Mouse (Mus musculus) ES-Bruce4 (cell line): Measurements from ENCODE around the gene Gm11937.
"Not testable (repeated sequence)": the region's sequence is repeated elsewhere in the genome, so short reads cannot be mapped to it uniquely, and the experiment has no call there.

Source experiments
- CTCF ChIP-seq: IDR thresholded peaks from one replicate; pipeline ENCODE4 v1.8.1; 2011; ENCODE audit warnings: low read depth, low read length
- EP300 ChIP-seq: IDR thresholded peaks from 2 replicates; pipeline ENCODE4 v1.6.1; 2011; ENCODE audit warnings: low read depth, low read length; ENCODE audit not compliant: insufficient read depth
- POLR2A ChIP-seq: IDR thresholded peaks from one replicate; pipeline ENCODE4 v1.8.1; 2011; ENCODE audit warnings: low read length; ENCODE audit not compliant: insufficient read depth

DNA sequence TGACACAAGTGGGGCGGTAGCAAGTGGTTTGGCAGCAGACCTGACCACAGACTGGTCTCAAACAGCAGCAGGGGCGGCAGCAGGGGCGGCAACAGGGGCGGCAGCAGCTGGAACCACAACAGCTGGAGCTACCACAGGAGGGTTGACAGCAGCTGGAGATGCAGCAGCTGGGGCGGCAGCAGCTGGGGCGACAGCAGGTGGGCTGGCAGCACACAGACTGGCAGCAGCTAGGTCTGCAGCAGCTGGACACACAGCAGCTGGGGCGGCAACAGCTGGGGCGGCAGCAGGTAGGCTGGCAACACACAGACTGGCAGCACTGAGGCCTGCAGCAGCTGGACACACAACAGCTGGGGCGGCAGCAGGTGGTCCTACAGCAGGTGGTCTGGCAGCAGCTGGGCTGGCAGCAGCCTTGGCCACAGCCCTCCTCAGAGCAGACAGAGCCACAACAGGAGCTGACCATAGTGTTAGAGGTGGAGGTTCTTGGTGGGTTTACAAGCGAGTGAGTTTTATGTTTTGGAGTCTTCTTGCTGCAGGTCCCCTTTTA lies 48.5 kb upstream of the Gm11937 start, which contains the start of gene Gm11563:
- TF ChIP-seq POLR2A, CTCF, EP300: not testable (repeated sequence)
